Mouse (Mus musculus) heart, adult 2 months (tissue): ENCODE measurements around the gene Ormdl2.

ENCODE experiments used
- CTCF ChIP-seq: fragments of 200-600 bp; IDR thresholded peaks from 2 replicates; pipeline ENCODE4 v1.8.1; 2022; ENCODE audit warnings: antibody characterized with exemption, mild to moderate bottlenecking, moderate library complexity
- POLR2A ChIP-seq: fragments of 200-500 bp; IDR thresholded peaks from 2 replicates; pipeline ENCODE4 v1.6.1; 2011; ENCODE audit warnings: mild to moderate bottlenecking, low read depth, low read length, control low read depth; ENCODE audit not compliant: insufficient read depth

DNA sequence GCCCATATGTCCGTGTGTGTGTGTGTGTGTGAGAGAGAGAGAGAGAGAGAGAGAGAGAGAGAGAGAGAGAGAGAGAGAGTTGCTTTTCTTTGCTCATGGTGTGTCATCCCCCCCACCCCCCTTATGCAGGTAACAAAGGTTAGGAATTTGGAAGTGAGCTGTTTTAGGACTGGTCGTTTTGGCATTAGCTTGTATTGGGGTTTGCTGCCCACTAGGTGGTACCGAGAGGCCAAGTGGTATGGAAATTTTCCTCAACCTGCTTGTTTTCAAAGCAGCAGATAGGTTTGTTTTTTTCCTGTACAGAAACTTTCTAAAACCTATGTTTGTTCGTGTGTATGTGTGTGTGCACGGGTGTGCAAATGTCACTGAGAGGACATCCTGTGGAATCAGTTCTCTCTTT is 47.8 kb downstream of the Ormdl2 start:
- TF ChIP-seq CTCF (peak; percentile 24; the same call in 1 of the 2 replicates), POLR2A (no peak)
